Mouse (Mus musculus) MEL (cell line): Measurements from ENCODE around the gene Slc25a12. TPM values are rescaled to one million over a fixed set of nuclear protein-coding genes. Genes with fewer than 3 reads are reported as not detected.

Experiments
- DNase-seq: peaks from one replicate; pipeline ENCODE4 v3.0.0; 2011; ENCODE audit warnings: low read depth, low spot score
- H3K27ac ChIP-seq: 2 replicates; pipeline ENCODE4 v1.5.1; 2012; ENCODE audit warnings: low read depth, mild to moderate bottlenecking, control low read depth, low read length, moderate library complexity; ENCODE audit not compliant: control insufficient read depth
- H3K27me3 ChIP-seq, 2 experiments: fragments of 150-350 bp in 1 of 2; sonication (generic) in 1 of 2; 2 replicates each; pipeline ENCODE4 v1.6.1; 2012; ENCODE audit warnings: low read length in 2 of 2, mild to moderate bottlenecking in 2 of 2, improper control_type of control experiment in 1 of 2, moderate library complexity in 1 of 2; ENCODE audit not compliant: insufficient read depth in 2 of 2, control insufficient read depth in 1 of 2
- H3K36me3 ChIP-seq, 2 experiments: 2 replicates each; pipeline ENCODE4 v1.6.1; 2012 to 2014; ENCODE audit warnings: low read length in 2 of 2, improper control_type of control experiment in 1 of 2, inconsistent platforms in 1 of 2, mild to moderate bottlenecking in 1 of 2; ENCODE audit not compliant: insufficient read depth in 2 of 2, control insufficient read depth in 1 of 2
- H3K4me1 ChIP-seq, 2 experiments: fragments of 150-350 bp in 1 of 2; sonication (generic) in 1 of 2; 2 replicates each; pipeline ENCODE4 v1.6.1; 2012; ENCODE audit warnings: low read length in 2 of 2, improper control_type of control experiment in 1 of 2, mild to moderate bottlenecking in 1 of 2; ENCODE audit not compliant: insufficient read depth in 2 of 2, control insufficient read depth in 1 of 2
- H3K4me3 ChIP-seq, 2 experiments: fragments of 150-350 bp in 1 of 2; sonication (generic) in 1 of 2; 2 replicates each; pipeline ENCODE4 v1.5.1; 2012; ENCODE audit warnings: low read depth in 2 of 2, low read length in 2 of 2, mild to moderate bottlenecking in 2 of 2, moderate library complexity in 2 of 2, control low read depth in 1 of 2, improper control_type of control experiment in 1 of 2; ENCODE audit not compliant: control insufficient read depth in 1 of 2, insufficient read depth in 1 of 2
- H3K79me2 ChIP-seq: 2 replicates; pipeline ENCODE4 v1.6.1; 2012; ENCODE audit warnings: mild to moderate bottlenecking, low read length, moderate library complexity; ENCODE audit not compliant: control insufficient read depth, poor library complexity, insufficient read depth
- H3K9ac ChIP-seq: 2 replicates; pipeline ENCODE4 v1.6.1; 2012; ENCODE audit warnings: low read depth, mild to moderate bottlenecking, control low read depth, low read length, moderate library complexity; ENCODE audit not compliant: control insufficient read depth, poor library complexity, severe bottlenecking
- H3K9me3 ChIP-seq: fragments of 150-350 bp; sonication (generic); replicated peaks from 2 replicates; pipeline ENCODE4 v1.6.1; 2012; ENCODE audit warnings: mild to moderate bottlenecking, low read length, improper control_type of control experiment, moderate library complexity; ENCODE audit not compliant: insufficient read depth
- BHLHE40 ChIP-seq: IDR thresholded peaks from 2 replicates; pipeline ENCODE4 v1.6.1; 2012; ENCODE audit warnings: low read depth, mild to moderate bottlenecking, inconsistent platforms, low read length, improper control_type of control experiment, borderline replicate concordance
- E2F4 ChIP-seq: IDR thresholded peaks from 2 replicates; pipeline ENCODE4 v1.6.1; 2011; ENCODE audit warnings: low read depth, low read length, improper control_type of control experiment, borderline replicate concordance
- ELF1 ChIP-seq: IDR thresholded peaks from 2 replicates; pipeline ENCODE4 v1.6.1; 2014; ENCODE audit warnings: low read depth, mild to moderate bottlenecking, inconsistent platforms, low read length, improper control_type of control experiment, moderate library complexity
- EP300 ChIP-seq, 2 experiments: IDR thresholded peaks; 2 replicates each; pipeline ENCODE4 v1.6.1; 2011; ENCODE audit warnings: improper control_type of control experiment in 2 of 2, low read length in 2 of 2, low read depth in 1 of 2, mild to moderate bottlenecking in 1 of 2
- ETS1 ChIP-seq: IDR thresholded peaks from 2 replicates; pipeline ENCODE4 v1.6.1; 2012; ENCODE audit warnings: low read depth, mild to moderate bottlenecking, inconsistent platforms, low read length, improper control_type of control experiment, moderate library complexity
- GABPA ChIP-seq: IDR thresholded peaks from 2 replicates; pipeline ENCODE4 v1.6.1; 2012; ENCODE audit warnings: low read depth, mild to moderate bottlenecking, inconsistent platforms, low read length, improper control_type of control experiment, moderate library complexity
- GATA1 ChIP-seq: IDR thresholded peaks from 2 replicates; pipeline ENCODE4 v1.6.1; 2011; ENCODE audit warnings: low read depth, low read length, improper control_type of control experiment
- HCFC1 ChIP-seq: IDR thresholded peaks from 2 replicates; pipeline ENCODE4 v1.6.1; 2012; ENCODE audit warnings: low read depth, mild to moderate bottlenecking, inconsistent platforms, low read length, improper control_type of control experiment, moderate library complexity
- JUND ChIP-seq: IDR thresholded peaks from 2 replicates; pipeline ENCODE4 v1.6.1; 2011; ENCODE audit warnings: low read depth, mild to moderate bottlenecking, improper control_type of control experiment, low read length
- KAT2A ChIP-seq: conservative IDR thresholded peaks from 2 replicates; pipeline ENCODE4 v1.6.1; 2012; ENCODE audit warnings: low read depth, low read length, improper control_type of control experiment, inconsistent platforms
- MAFK ChIP-seq: IDR thresholded peaks from 2 replicates; pipeline ENCODE4 v1.6.1; 2011; ENCODE audit warnings: low read depth, mild to moderate bottlenecking, low read length, improper control_type of control experiment, borderline replicate concordance
- MAX ChIP-seq: IDR thresholded peaks from 2 replicates; pipeline ENCODE4 v1.6.1; 2011; ENCODE audit warnings: low read length, improper control_type of control experiment
- MAZ ChIP-seq: IDR thresholded peaks from 2 replicates; pipeline ENCODE4 v1.6.1; 2012; ENCODE audit warnings: low read depth, mild to moderate bottlenecking, inconsistent platforms, low read length, improper control_type of control experiment
- POLR2A ChIP-seq, 2 experiments: IDR thresholded peaks; 2 replicates each; pipeline ENCODE4 v1.6.1; 2011 to 2012; ENCODE audit warnings: low read length in 2 of 2, mild to moderate bottlenecking in 2 of 2, control low read depth in 1 of 2, improper control_type of control experiment in 1 of 2, low read depth in 1 of 2, moderate library complexity in 1 of 2; ENCODE audit not compliant: control insufficient read depth in 1 of 2, insufficient read depth in 1 of 2, poor library complexity in 1 of 2
- POLR2AphosphoS2 ChIP-seq: IDR thresholded peaks from 2 replicates; pipeline ENCODE4 v1.6.1; 2011; ENCODE audit warnings: low read length, improper control_type of control experiment
- POLR2AphosphoS5 ChIP-seq: IDR thresholded peaks from 2 replicates; pipeline ENCODE4 v1.6.1; 2012; ENCODE audit warnings: low read depth, borderline replicate concordance, mild to moderate bottlenecking, inconsistent platforms, low read length, moderate library complexity, mixed read lengths
- RAD21 ChIP-seq: IDR thresholded peaks from 2 replicates; pipeline ENCODE4 v1.6.1; 2011; ENCODE audit warnings: mild to moderate bottlenecking, low read depth, low read length, improper control_type of control experiment
- RCOR1 ChIP-seq: IDR thresholded peaks from 2 replicates; pipeline ENCODE4 v1.6.1; 2012; ENCODE audit warnings: low read depth, mild to moderate bottlenecking, inconsistent platforms, low read length, improper control_type of control experiment
- SMC3 ChIP-seq: IDR thresholded peaks from 2 replicates; pipeline ENCODE4 v1.6.1; 2011; ENCODE audit warnings: low read depth, low read length, improper control_type of control experiment
- TAL1 ChIP-seq: IDR thresholded peaks from 2 replicates; pipeline ENCODE4 v1.6.1; 2012; ENCODE audit warnings: mild to moderate bottlenecking, inconsistent platforms, low read length, moderate library complexity, mixed read lengths
- TBP ChIP-seq: IDR thresholded peaks from 2 replicates; pipeline ENCODE4 v1.8.0; 2011; ENCODE audit warnings: low read depth, low read length, improper control_type of control experiment
- TCF12 ChIP-seq: IDR thresholded peaks from 2 replicates; pipeline ENCODE4 v1.6.1; 2014; ENCODE audit warnings: low read depth, mild to moderate bottlenecking, inconsistent platforms, low read length, improper control_type of control experiment, moderate library complexity
- UBTF ChIP-seq: IDR thresholded peaks from 2 replicates; pipeline ENCODE4 v1.6.1; 2012; ENCODE audit warnings: low read depth, mild to moderate bottlenecking, inconsistent platforms, low read length, improper control_type of control experiment, moderate library complexity, borderline replicate concordance; ENCODE audit not compliant: insufficient read depth
- USF1 ChIP-seq: IDR thresholded peaks from 2 replicates; pipeline ENCODE4 v1.6.1; 2014; ENCODE audit warnings: low read depth, mild to moderate bottlenecking, inconsistent platforms, low read length, improper control_type of control experiment, moderate library complexity
- USF2 ChIP-seq, 2 experiments: IDR thresholded peaks; 2 replicates each; pipeline ENCODE4 v1.6.1; 2011 to 2012; ENCODE audit warnings: improper control_type of control experiment in 2 of 2, low read length in 2 of 2, borderline replicate concordance in 1 of 2, inconsistent platforms in 1 of 2, low read depth in 1 of 2, mild to moderate bottlenecking in 1 of 2; ENCODE audit not compliant: insufficient read depth in 1 of 2
- ZMIZ1 ChIP-seq: IDR thresholded peaks from 2 replicates; pipeline ENCODE4 v1.6.1; 2012; ENCODE audit warnings: low read depth, mild to moderate bottlenecking, inconsistent platforms, low read length, improper control_type of control experiment, moderate library complexity
- polyA plus RNA-seq, 2 experiments: library from polyadenylated mRNA; stranded (reverse) in 1 of 2; unstranded in 1 of 2; fragments of >175 nt in 1 of 2; fragments of >200 nt in 1 of 2; gene quantifications; 2 replicates each; pipeline versions ENCODE4 v1.2.1 to v1.2.4; 2012; ENCODE audit warnings: low replicate concordance in 2 of 2, low read depth in 1 of 2; ENCODE audit not compliant: insufficient read length in 2 of 2, insufficient read depth in 1 of 2, missing spikeins in 1 of 2
- total RNA-seq: library from RNA; depleted of rRNA; stranded (reverse); fragments of 300-350 nt; gene quantifications from 2 replicates; pipeline ENCODE4 v1.2.3, GENCODE M21; 2012

Slc25a12 gene
- total and polyA plus RNA-seq, 3 experiments: 63.2 to 98.6 TPM; not detected in 1

GRCm38 (mm10) chr2:71256581-71256980 lies 111.0 kb downstream of the Slc25a12 start:
- Histone ChIP-seq H3K36me3 (peaks cover 0 to 9% of the 10 kb centered on the region in 2 experiments; a peak in 2 of 4 replicates), H3K27me3 (no peaks in the 10 kb centered on the region), H3K4me3 (no peak overlapping the region), H3K9ac (no peak overlapping the region), H3K79me2 (no peaks in the 10 kb centered on the region), H3K4me1 (no peaks in the 10 kb centered on the region), H3K27ac (no peak overlapping the region), H3K9me3 (no peaks in the 10 kb centered on the region)
- no peak for DNase-seq
- TF ChIP-seq USF2 (IDR thresholded peaks at IDR 0.05; ENCODE audit: borderline replicate concordance in 1 of 2, insufficient read depth in 1 of 2, low read depth in 1 of 2, low read length in 2 of 2) (no peak), UBTF (no peak), BHLHE40 (no peak), USF1 (no peak), TAL1 (no peak), KAT2A (no peak), GATA1 (no peak), TBP (no peak), POLR2A (IDR thresholded peaks at IDR 0.05; ENCODE audit: control insufficient read depth in 1 of 2, insufficient read depth in 1 of 2, low read depth in 1 of 2, low read length in 2 of 2, poor library complexity in 1 of 2) (no peak), JUND (no peak), ZMIZ1 (no peak), POLR2AphosphoS5 (no peak), TCF12 (no peak), MAZ (no peak), ELF1 (no peak), RCOR1 (no peak), GABPA (no peak), ETS1 (no peak)

- no peaks in the 10 kb centered on the region for H3K79me2 ChIP-seq
- no peak overlapping the region for H3K4me3 ChIP-seq
- no peak overlapping the region for H3K9ac ChIP-seq
- H3K27ac ChIP-seq: no peak overlapping the region
- H3K9me3 ChIP-seq: no peaks in the 10 kb centered on the region
- no peak for DNase-seq
- no peak for TF ChIP-seq GATA1
- TF ChIP-seq MAX: no peak
- no peak for TF ChIP-seq UBTF
- no peak for TF ChIP-seq E2F4
- TF ChIP-seq POLR2AphosphoS2: no peak
- TF ChIP-seq HCFC1: no peak
- TF ChIP-seq RCOR1: no peak
- TF ChIP-seq MAFK: no peak
- no peak for TF ChIP-seq RAD21
- no peak for TF ChIP-seq SMC3
- no peak for TF ChIP-seq EP300 (IDR thresholded peaks at IDR 0.05; ENCODE audit: low read depth in 1 of 2, low read length in 2 of 2)
- TF ChIP-seq KAT2A: no peak
- H3K27me3 ChIP-seq: no peaks in the 10 kb centered on the region
- peaks cover 0 to 13% of the 10 kb centered on the region in 2 experiments; a peak in 2 of 4 replicates for H3K36me3 ChIP-seq
- H3K4me1 ChIP-seq: no peaks in the 10 kb centered on the region
These were observed 112.7 kb downstream of the Slc25a12 start for GRCm38 (mm10) chr2:71254836-71255235.
